Mouse (Mus musculus): ENCODE measurements around the gene Adk.

DNA sequence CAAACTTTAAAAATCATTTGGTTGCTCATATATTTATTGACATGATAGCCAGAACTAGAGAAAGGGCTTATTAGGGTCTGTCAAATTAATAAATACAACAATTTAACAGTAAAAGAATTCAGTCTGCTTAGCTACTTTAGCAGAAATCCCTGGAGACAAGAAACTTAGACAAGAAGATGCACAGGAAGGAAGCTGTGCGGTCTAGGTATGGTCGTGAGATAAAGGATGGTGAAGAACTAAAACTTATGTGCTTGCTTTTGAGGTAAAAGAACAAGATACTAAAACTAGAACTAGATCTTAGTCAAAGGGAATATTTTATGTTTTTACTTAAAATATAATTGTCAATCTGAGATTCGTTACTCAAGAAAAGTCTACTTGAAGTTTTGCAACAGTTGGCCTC lies 17.6 kb upstream of the Adk start:
- TF ChIP-seq TAL1 (IDR thresholded peaks at IDR 0.05; ENCODE audit: low read length) (no peak), GATA1 (IDR thresholded peaks at IDR 0.05; ENCODE audit: low read length) (no peak)

Measured in erythroblast, embryonic 14.5 days (primary cell).